Mouse (Mus musculus): ENCODE measurements around the gene Sin3a.

Gene Sin3a

DNA sequence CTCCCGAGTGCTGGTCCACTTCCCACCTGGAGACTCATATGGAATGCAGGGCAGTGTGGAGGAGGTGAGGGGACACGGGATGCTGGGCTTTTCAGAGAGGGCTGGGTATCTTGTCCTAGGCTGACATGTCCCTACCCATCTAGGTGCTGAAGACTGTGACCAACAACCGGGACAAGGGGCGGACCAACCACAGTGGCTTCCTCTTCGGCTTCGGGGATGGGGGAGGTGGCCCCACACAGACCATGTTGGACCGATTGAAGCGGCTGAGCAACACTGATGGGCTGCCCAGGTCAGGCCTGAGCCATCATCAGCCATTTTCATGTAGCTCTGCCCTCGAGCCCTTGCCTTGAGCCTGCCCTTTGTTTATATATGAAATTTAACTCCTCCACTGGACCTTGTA lies 65.9 kb downstream of the Sin3a start:
- no peak for DNase-seq (ENCODE audit: low spot score)

DNA sequence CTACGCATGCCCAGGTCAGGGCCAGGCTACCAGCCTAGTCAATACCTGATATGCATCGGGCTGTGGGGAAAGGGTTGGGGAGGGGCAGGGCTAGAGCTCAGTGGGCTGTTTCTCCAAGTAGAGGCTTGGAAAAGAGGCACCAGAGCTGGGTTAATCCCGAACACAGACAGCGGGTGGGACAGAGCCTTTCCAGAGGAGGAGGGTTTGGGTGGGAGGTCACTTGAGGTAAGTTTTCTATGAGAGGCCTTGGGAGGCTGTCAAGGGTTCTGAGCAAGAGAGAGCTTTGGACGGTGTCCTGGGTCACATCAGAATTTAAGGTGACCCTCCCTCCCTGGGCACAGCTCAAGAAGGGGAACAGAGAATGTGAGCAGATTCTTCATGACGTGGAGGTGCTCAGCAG lies 66.7 kb downstream of the Sin3a start:
- DNase-seq (ENCODE audit: low spot score) = no peak

DNA sequence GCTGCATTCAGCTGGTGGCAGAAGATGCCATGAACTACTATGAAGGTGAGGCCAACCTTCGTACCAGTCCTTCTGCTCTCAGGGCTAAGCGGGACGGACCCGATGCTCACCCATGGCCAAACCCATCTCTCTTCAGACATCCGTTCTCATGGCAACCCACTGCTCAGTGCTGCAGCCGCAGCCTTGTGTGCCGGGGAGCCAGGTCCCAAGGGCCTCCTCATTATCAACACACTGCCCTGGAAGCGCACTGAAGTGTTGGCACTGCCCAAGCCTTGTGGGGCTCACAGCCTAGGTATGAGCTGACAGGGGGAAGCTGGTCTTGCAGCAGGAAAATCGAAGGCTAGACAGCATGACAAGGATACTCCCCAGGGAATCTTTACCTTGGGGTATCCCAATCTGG lies 67.3 kb downstream of the Sin3a start:
- DNase-seq (ENCODE audit: low spot score) = no peak

DNA sequence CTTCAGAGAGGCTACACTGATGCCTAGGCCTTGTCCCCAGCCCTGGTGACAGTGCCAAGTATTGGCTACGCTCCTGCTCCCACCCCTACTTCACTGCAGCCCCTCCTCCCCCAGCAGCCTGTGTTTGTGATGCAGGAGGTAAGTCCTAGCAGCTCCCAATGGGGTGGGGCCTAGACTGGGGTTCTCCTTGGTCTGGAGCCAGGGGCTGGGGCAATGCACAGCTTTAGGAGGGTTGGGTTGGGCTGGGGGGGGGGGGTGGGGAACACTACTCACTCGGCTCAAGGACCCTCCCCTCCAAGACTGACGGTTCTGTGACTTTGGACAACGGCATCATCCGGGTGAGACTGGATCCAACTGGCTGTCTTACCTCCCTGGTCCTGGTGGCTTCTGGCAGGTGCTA lies 67.7 kb downstream of the Sin3a start:
- no peak for DNase-seq (ENCODE audit: low spot score)

DNA sequence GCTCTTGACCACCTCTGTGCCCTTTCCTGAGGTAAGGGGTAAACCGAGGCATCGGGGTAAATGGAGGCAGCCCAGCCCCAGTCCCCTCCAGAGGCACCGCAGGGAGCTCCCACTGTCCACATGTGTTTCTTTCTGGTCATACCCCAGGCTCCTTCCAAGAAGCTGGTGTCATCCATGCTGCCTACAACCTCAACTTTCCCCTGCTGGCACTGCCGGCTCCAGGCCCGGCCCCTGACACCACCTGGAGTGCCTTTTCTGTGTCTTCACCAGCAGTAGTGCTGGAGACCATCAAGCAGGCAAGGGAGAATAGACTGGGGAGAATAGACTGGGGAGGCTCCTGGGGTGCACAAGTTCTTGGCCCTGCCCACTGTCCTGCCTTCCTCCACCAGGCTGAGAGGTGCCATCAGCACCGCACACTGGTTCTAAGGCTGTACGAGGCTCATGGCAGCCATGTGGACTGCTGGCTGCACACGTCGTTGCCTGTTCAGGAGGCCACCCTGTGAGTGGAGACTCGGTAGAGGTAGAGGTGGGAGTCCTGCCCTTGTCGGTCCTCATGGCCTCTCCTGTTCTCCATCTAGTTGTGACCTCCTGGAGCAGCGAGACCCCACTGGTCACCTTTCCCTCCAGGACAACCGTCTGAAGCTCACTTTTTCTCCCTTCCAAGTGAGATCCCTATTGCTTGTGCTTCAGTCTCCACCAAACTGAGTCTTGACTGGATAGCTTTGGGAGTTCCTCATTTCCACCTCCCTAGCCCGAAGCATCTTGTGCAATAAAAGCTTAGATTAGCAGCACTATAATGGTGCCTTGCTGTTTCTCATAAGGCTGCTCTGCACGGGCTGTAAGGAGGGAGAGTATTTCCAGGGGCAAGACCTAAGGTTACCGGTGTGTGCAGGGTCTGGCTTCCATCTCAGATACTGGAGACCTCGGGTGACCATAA lies 69.8 kb downstream of the Sin3a start:
- DNase-seq (ENCODE audit: low spot score) = no peak

DNA sequence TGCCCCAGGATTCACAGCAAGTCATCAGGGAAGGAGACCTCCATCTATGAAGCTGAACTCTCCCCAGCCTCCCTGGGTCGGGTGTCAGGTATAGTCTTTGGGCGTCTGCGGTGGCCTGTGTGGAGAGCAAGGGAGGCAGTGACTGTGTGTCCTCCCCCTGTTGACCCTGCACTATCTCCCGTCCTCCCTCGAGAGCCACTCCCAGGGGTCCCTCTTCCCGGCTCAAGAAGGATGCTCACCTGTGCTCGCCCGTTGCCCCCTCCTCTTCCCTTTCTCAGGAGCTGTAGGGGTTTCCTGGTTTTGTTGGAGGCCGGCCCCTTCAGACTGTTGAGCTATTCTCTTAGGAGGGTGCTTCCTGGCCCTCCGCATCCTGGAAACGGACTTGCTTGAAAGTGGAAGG lies 71.4 kb downstream of the Sin3a start:
- DNase-seq (ENCODE audit: low spot score) = no peak

DNA sequence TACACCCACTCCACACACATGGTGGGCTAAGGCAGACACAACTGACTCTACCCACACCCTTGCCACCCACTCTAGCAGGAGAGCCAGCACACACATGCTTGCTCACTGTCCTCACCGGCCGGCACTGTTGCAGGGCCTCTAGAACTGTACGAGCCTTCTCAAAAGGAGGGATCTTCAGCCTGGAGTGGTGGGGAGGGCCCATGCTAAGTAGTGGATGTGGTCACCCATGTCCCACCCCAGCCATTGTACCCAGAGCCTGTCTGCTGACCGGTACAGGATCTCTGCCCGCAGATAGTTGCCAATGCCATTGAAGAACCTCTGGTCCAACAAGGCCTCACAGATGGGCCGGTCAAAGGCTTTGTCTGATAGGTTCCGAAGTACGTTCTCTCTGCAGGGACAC lies 73.0 kb downstream of the Sin3a start:
- no peak for DNase-seq (ENCODE audit: low spot score)

DNA sequence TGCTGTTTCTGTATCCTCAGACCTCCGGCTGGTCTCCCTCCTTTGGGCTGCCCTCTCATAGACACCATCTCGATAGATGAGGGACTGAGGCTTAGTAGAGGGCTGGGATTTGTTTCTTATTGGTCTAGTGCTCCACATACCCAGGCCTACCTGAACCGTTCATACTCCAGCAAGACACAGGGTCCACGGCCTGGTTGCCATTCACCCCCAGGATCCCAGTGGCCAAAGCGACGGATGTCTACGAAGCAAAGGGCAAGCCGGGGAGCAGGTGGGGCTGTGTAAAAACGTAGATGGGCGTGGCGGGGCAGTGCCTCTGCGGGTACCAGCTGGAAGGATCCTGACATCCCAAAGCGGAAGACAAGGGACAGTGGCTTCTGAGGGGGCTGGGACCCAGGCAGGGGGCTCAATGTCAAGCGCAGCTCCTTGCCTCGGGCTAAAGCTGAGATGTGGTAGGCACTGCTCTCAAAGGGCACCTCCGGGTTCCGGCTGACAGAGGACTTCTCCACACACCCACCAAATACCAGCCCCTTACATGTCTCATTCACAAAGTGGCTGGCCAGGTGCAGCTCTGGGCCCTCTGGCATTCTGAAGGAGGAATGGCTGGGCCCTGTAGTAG lies 74.7 kb downstream of the Sin3a start:
- DNase-seq (ENCODE audit: low spot score) = no peak

DNA sequence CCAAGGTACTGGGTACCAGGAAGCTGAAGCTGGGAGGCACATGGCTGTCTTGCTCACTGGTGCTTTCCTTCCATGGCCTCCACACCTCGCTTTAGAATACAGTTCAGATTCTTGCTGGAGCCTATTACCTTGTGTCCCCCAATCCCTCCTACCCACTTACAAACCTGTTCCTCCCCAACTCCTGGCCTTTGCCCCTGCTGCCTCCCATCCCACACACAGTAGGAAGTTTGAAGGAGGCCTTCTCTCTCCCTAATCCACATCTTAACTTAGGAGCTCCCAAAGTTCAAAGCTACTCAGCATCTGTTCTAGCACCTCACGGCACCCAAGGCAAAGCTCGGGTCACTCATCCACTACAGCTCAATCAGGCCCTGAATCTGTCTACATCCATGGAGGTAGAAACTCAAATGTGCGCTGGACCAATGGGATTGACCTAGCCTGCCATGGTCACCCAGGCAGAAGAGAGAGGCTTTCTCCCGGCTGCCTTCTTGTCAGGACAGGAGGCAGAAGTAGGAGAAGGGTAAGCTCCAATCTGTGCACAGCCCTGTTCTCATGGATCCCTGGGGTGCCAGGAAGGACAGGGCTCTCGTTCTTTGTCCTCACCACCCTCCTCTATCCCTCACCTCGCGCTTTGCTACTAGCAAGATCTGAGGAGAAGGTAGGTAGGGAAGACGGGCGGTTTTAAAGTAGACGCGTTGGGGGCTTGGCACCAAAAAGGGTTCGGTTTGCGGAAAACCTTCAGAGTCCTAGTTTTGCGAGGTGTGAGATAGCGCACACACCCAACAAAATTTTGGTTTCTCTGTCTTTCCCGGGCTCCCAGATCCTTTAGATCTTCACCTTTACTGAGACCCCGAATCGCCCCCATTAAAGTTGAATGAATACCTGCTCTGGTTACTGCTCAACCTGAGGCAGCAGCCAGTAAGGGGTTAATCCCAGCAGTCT lies 75.6 kb downstream of the Sin3a start:
- DNase-seq (ENCODE audit: low spot score) = no peak

DNA sequence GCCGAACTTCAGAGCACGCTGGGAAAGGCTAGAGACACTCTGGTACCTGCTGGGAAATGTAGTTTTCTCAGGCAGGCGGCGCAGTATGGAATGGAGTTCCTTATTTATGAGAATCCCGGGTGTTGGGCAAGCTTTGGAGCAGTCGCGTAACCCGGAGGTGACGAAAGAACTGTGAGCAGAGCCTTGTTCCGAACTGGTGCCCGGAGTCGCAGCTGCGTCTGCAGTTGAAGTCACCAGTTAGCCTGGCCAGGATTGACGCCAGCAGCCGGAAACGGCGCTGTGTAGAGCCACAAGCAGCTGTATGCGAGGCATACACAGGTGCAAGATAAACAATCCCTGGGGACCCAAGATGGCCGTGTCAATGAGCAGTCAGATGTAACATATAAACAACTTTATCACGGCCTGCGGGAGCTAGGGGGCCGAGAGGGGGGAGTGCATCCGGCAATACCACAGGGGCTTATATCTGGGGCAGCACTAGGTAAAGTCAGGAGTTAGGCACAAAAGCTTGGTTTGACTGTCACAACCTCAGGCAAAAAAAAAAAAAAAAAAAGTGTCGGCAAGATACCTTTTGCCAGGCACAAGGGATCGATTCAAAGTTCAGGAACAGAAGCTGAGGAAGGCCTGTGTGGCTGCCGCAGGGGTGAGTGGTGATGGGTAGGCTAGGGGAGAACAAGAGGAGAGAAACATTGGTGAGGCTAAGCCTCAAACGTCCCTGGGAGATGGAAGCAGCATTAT lies 76.5 kb downstream of the Sin3a start, which contains the start of gene Neil1:
Gene Neil1 (minus strand): TSS at position 162 of the 735 bp plus-strand sequence.
- peak; percentile 67 for DNase-seq (ENCODE audit: low spot score)

DNA sequence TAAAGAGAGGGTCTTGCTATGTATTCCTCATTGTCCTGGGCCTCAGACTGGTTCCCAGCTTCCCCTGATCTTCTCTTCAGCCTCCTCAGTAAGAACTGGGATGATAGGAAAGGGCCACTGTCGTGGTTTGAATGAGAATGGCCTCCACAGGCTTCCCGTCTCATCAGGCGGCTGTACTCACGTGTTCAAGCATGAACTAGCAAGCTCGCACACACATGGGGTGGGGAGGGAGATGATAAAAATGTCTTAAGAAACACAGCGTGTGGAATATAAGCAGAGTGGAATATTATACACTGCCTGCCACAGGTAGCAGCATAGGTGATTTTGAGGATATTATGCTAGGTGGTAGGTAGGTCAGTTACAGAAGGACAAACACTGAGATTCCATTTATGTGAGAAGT lies 77.2 kb downstream of the Sin3a start:
- DNase-seq (ENCODE audit: low spot score) = no peak

DNA sequence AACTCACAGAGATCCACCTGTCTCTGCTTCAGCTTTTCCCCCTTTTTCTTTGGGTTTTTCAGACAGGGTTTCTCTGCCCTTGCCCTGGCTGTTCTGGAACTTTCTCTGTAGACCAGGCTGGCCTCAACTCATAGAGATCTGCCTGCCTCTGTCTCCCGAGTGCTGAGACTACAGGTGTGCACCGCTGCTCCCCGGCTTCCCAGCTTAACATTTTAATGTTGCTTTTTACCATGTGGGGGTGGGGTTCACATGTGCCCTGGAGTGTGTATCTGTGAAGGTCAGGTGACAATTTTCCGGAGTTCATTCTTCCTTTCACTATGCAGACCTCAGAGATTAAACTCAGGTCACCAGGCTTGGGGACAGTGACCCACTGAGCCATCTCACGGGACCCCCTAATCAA lies 78.4 kb downstream of the Sin3a start:
- DNase-seq (ENCODE audit: low spot score) = no peak

DNA sequence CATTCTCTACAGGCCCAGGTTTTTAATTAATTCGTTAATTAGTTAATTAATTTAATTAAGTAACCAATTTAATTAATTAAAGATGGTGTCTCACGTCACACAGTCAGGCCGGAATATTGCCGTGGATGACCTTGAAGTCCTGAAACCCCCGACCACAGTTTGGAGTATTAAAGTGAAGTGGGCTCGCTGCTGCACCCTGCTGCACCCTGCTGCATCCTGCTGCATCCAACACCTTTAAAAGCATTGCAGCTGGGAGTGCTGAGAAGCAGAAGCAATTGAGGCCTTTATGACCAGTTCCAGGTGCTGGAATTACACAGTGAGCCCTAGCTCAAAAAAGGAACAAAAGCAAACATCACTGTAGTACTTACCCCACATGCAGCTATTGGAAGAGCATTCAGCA lies 80.5 kb downstream of the Sin3a start:
- DNase-seq (ENCODE audit: low spot score) = no peak

DNA sequence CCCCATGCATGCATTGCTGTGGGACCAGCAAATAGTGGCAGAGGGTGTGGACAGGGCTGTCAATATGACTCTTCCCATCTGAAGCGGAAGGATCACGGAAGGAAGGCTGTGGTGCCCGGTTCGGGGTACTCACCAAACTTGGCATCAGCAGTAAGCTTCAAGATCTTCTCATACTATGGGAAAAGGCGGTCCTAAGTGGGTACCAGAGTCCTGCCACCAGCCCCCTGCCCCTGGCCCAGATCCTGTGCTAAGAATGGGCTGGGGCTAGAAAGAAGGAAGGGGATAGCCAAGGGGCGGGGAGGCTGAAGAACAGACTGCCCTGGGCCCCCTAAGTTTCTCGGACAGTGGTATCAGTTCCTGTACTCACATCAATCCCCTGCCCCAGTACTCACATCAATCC lies 84.5 kb downstream of the Sin3a start:
- DNase-seq (ENCODE audit: low spot score) = no peak

DNA sequence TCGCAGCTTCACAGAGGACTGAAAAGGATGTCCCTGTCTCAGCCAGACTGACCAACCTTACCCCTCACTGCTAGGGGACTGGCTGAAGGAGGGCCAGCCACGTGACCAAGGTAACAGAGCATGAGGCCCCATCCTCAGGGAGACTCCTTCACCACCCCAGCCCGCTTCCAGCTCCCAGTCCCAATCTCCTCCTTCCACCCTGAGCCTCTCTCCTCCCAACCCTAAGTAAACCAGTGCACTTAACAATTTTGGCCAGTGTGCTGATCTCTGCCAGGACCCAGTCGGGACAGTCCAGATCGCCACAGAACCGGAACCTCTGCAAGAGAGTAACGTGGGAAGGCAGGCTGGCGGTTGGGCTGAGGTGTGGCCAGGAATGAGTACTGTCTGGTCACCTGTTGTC lies 85.0 kb downstream of the Sin3a start:
- DNase-seq (ENCODE audit: low spot score) = no peak

DNA sequence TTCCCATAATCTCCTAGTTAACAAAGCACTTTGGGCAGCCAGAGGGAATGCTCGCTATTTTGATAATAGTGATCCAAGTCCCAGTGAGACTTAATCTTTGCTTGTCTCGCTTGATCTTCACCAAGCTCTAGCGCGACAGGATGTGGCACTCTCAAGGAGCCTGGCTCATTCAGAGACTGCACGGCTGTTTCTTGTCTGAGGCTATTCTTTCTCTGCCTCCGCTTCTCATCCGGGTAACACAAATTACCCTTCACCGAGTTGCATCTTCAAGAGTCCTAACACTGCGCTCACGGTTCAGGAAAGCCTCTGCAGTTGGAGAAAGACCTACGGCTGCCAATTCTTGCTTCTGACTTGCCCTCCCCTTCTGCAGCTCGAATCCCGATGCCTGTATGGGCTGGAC lies 85.7 kb downstream of the Sin3a start:
- no peak for DNase-seq (ENCODE audit: low spot score)

DNA sequence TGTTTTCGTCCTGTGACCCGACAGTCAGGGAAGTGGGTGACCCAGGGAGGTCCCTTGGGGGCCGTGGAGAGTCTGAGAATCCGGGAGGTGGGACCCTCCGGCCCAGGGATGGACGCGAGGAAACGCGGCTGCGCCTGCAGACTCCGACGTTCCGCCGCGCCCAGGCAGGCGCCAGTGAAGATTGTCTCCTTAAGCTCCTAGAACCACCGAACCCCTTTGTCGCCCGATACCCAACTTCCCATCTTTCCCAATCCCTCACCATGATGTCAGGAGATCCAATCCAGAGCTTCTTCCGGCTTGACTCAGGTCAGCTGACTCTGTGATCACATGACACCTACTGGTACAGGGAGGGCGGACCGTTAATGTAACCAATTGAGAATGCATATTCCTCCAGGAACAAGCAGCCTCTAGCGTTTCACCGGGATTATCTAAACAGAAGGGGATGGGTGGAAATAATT lies 86.2 kb downstream of the Sin3a start, which contains the start of gene Commd4:
Gene Commd4 (minus strand): TSS at position 319 of the 458 bp plus-strand sequence.
- DNase-seq (ENCODE audit: low spot score) = peak; percentile 87

DNA sequence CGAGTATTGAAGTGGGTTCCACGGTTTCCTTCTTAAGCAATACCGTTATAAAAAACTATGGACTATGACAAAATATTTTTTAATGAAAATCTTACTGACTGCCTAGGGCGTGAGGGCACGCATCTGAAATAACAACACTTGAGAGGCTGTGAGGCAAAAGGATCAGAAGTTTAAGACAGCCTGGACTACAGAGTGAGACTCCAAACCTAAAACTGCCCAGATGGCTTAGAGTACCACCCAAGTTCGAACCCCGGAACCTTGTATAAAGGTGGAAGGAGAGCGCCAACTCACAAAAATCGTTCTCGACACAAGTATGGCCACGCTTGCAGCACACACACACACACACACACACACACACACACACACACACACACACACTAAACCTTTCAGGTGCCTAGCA lies 86.7 kb downstream of the Sin3a start:
- DNase-seq (ENCODE audit: low spot score) = no peak

DNA sequence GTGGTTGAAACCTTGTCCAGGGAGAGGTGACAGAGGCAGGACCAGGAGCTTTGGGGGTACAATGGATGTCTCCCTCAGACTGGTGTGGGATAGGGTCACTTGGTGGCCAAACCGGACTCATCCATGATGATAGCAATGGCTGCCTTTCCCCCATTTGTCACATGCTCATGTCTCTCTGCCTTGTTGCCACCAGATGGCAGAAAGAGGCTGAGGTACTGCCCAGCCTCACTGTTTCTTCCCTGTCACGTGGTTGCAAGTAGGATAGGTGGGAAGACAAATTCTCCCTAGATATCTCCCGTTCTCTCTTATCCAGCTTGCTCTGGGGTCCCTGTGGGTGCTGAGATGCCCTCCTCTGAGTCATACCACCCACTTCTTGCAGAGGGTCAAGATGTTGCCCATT lies 90.7 kb downstream of the Sin3a start:
- DNase-seq (ENCODE audit: low spot score) = no peak

DNA sequence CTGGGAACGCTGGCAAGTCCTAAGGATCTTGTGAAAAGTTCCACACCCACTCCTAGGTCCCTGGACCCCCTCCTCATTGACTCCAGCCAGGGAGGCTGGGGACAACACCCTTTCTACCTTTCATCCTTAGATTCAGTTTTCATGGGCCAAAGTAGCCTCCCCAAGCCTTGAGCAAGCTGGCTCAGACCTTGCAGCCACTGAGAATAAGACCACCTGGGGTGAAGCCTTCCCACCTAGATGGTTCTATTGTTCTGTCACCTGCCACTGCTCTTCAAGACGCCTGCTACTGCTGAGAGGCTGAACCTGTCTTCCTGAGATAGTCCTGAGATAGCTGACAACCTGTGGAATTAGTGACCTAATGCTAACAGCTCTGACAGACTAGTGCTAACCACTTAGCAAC lies 91.3 kb downstream of the Sin3a start:
- DNase-seq (ENCODE audit: low spot score) = no peak

DNA sequence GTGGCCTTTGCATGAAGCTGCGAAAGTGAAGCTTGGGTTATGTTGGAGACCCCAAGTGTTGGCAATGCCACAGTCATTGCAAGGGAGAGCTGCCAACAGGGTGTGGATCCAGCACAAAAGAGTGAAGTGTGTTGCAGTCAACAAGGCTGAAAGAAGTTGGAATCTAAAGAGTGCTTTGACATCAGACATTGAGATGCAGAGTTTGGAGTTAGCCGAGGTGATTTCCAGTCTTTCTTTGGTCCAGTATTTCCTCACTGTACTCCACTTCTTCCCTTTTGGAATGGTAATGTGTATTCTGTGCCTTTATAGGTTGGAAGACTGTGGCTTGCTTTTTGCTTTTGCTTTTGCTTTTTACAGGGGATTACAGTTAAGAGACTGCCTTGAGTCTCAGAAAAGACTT lies 94.3 kb downstream of the Sin3a start:
- DNase-seq (ENCODE audit: low spot score) = no peak

DNA sequence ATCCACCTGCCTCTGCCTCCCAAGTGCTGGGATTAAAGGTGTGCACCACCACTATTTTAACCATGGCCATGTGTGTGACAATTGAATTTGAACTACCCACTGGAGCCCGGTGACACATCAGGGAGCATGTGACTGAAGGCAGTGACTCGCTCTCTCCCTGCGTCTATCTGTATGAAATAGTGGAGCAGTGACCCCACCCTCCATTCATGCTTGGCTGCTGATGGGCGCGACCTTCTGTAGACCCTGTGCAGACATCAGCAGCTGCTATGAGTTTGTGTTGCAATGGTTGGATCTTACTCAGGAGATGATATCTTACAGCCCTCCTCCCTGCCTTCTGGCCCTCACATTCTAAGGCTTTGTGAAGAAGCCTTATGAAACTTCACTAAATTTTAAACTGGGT lies 96.6 kb downstream of the Sin3a start:
- no peak for DNase-seq (ENCODE audit: low spot score)
